Mouse (Mus musculus) liver, postnatal 0 days (tissue): ENCODE results near the gene Serping1. TPM values are rescaled to one million over a fixed set of nuclear protein-coding genes. Genes with fewer than 3 reads are reported as not detected.

Source experiments
- ATAC-seq: fragments of 200-750 bp; cut with Nextera tagmentation; 2 replicates; pipeline ENCODE4 v1.8.0; 2017; ENCODE audit warnings: mild to moderate bottlenecking, moderate library complexity
- DNase-seq: peaks from one replicate; pipeline ENCODE4 v3.0.0-alpha.2; 2016
- H3K27ac ChIP-seq: fragments of 300-500 bp; sonication (generic); 2 replicates; pipeline ENCODE4 v1.5.1; 2014; ENCODE audit warnings: antibody characterized with exemption, moderate library complexity, mild to moderate bottlenecking, low read depth
- H3K27me3 ChIP-seq: fragments of 300-500 bp; sonication (generic); 2 replicates; pipeline ENCODE4 v1.6.1; 2014; ENCODE audit warnings: low read length, control low read depth, mixed read lengths; ENCODE audit not compliant: insufficient read depth
- H3K36me3 ChIP-seq: fragments of 300-500 bp; sonication (generic); replicated peaks from 2 replicates; pipeline ENCODE4 v1.6.1; 2014; ENCODE audit warnings: mild to moderate bottlenecking, control low read depth, low read length, moderate library complexity, mixed read lengths; ENCODE audit not compliant: insufficient read depth
- H3K4me1 ChIP-seq: fragments of 300-500 bp; sonication (generic); 2 replicates; pipeline ENCODE4 v1.6.1; 2014; ENCODE audit warnings: antibody characterized with exemption, mild to moderate bottlenecking, control low read depth; ENCODE audit not compliant: insufficient read depth
- H3K4me2 ChIP-seq: fragments of 300-500 bp; sonication (generic); 2 replicates; pipeline ENCODE4 v1.6.1; 2014; ENCODE audit warnings: low read depth, mild to moderate bottlenecking, low read length, moderate library complexity, mixed read lengths
- H3K4me3 ChIP-seq: fragments of 300-500 bp; sonication (generic); 2 replicates; pipeline ENCODE4 v1.5.1; 2014; ENCODE audit warnings: low read depth, low read length
- H3K9ac ChIP-seq: fragments of 300-500 bp; sonication (generic); replicated peaks from 2 replicates; pipeline ENCODE4 v1.6.1; 2014; ENCODE audit warnings: mild to moderate bottlenecking, moderate library complexity
- H3K9me3 ChIP-seq: fragments of 300-500 bp; sonication (generic); 2 replicates; pipeline ENCODE4 v1.6.1; 2016; ENCODE audit warnings: mild to moderate bottlenecking, control low read depth, low read length, mixed read lengths
- CTCF ChIP-seq: sonication (generic); IDR thresholded peaks from 2 replicates; pipeline ENCODE4 v1.5.1; 2016; ENCODE audit warnings: antibody characterized with exemption, low read depth
- EP300 ChIP-seq: IDR thresholded peaks from 2 replicates; pipeline ENCODE4 v1.6.1; 2016; ENCODE audit warnings: antibody characterized with exemption, low read depth, mild to moderate bottlenecking
- WGBS: fragments of 180-500 bp; shearing (Covaris S2); extraction: QIAGEN DNeasy Blood & Tissue Kit; methylation state at CpG from one replicate; pipeline ENCODE4 v1.1.7; 2014; ENCODE audit not compliant: insufficient replicate concordance; 5-methylcytosine and 5-hydroxymethylcytosine counted together
- polyA plus RNA-seq: library from polyadenylated mRNA; unstranded; fragments of >200 nt; fragmentation: Nextera tagmentation; extraction: Ambion mirVana; gene quantifications from 2 replicates; pipeline ENCODE4 v1.2.1, GENCODE M21; 2015

The Serping1 gene
- polyA plus RNA-seq, 1 experiment from 2014 or later = 344 TPM

GRCm38 (mm10) chr2:84790418-84790817 lies 15.2 kb upstream of the Serping1 start:
- TF ChIP-seq CTCF (no peak), EP300 (no peak)
- Histone ChIP-seq H3K36me3 (no peaks in the 10 kb centered on the region), H3K4me2 (no peak overlapping the region), H3K9me3 (peaks cover 2% of the 10 kb centered on the region; the same call in 1 of the 2 replicates), H3K27ac (no peak overlapping the region), H3K9ac (no peak overlapping the region), H3K27me3 (no peaks in the 10 kb centered on the region), H3K4me1 (peaks cover 7% of the 10 kb centered on the region), H3K4me3 (no peak overlapping the region)
- DNase-seq (no peak), ATAC-seq (no peak)
- whole genome bisulfite sequencing = 67% methylated on average over 9 of the region's 9 CpGs

GRCm38 (mm10) chr2:84788316-84788715 lies 13.1 kb upstream of the Serping1 start:
- Histone ChIP-seq H3K4me2 (no peak overlapping the region), H3K36me3 (no peaks in the 10 kb centered on the region), H3K9ac (no peak overlapping the region), H3K4me3 (no peak overlapping the region), H3K27ac (no peak overlapping the region), H3K27me3 (no peaks in the 10 kb centered on the region), H3K4me1 (peaks cover 2% of the 10 kb centered on the region), H3K9me3 (no peaks in the 10 kb centered on the region)
- no peak; the same call in 1 of the 2 replicates for ATAC-seq
- no peak for DNase-seq
- TF ChIP-seq EP300 (no peak), CTCF (no peak)
- 60% methylated on average over 3 of the region's 3 CpGs for WGBS

GRCm38 (mm10) chr2:84783840-84784566 lies 8.8 kb upstream of the Serping1 start:
- Histone ChIP-seq H3K4me2 (no peak overlapping the region), H3K36me3 (no peaks in the 10 kb centered on the region), H3K9ac (no peak overlapping the region), H3K27ac (no peak overlapping the region), H3K9me3 (no peaks in the 10 kb centered on the region), H3K27me3 (no peaks in the 10 kb centered on the region), H3K4me3 (no peak overlapping the region), H3K4me1 (no peaks in the 10 kb centered on the region; the same call in 1 of the 2 replicates)
- 63% methylated on average over 3 of the region's 3 CpGs for WGBS
- DNase-seq = no peak
- ATAC-seq = 0 out of 2 replicates have a peak, but pooled peaks have one; percentile 47
- TF ChIP-seq CTCF = no peak

GRCm38 (mm10) chr2:84783315-84783714 lies 8.1 kb upstream of the Serping1 start:
- ATAC-seq = no peak
- Histone ChIP-seq H3K27me3 (no peaks in the 10 kb centered on the region), H3K27ac (no peak overlapping the region)

GRCm38 (mm10) chr2:84779210-84779609 lies 4.0 kb upstream of the Serping1 start:
- Histone ChIP-seq H3K9me3 (no peaks in the 10 kb centered on the region), H3K4me3 (no peak overlapping the region), H3K9ac (no peak overlapping the region), H3K27ac (no peak overlapping the region), H3K4me2 (no peak overlapping the region), H3K27me3 (peaks cover 2% of the 10 kb centered on the region; the same call in 1 of the 2 replicates), H3K4me1 (peaks cover 5% of the 10 kb centered on the region), H3K36me3 (no peaks in the 10 kb centered on the region)
- ATAC-seq (no peak), DNase-seq (no peak)
- TF ChIP-seq CTCF (peak; percentile 65), EP300 (no peak)
- WGBS = 32% methylated on average over 6 of the region's 6 CpGs

More at GRCm38 (mm10) chr2:84783315-84783714, 8.1 kb upstream of the Serping1 start:
- TF ChIP-seq CTCF (no peak), EP300 (no peak)
- Histone ChIP-seq H3K9ac (no peak overlapping the region), H3K4me3 (no peak overlapping the region), H3K4me1 (no peaks in the 10 kb centered on the region; the same call in 1 of the 2 replicates), H3K4me2 (no peak overlapping the region), H3K9me3 (no peaks in the 10 kb centered on the region), H3K36me3 (no peaks in the 10 kb centered on the region)
- WGBS = 43% methylated on average over 1 of the region's 1 CpGs
- no peak for DNase-seq

GRCm38 (mm10) chr2:84777706-84778105 lies 2.5 kb upstream of the Serping1 start:
- Histone ChIP-seq H3K36me3 (0 out of 2 replicates have a peak, but pooled peaks cover 4% of the 10 kb centered on the region), H3K27ac (no peak overlapping the region), H3K4me1 (peaks cover 10% of the 10 kb centered on the region), H3K4me3 (no peak overlapping the region), H3K4me2 (no peak overlapping the region), H3K27me3 (peaks cover 2% of the 10 kb centered on the region; the same call in 1 of the 2 replicates), H3K9ac (no peak overlapping the region), H3K9me3 (no peaks in the 10 kb centered on the region)
- ATAC-seq (no peak), DNase-seq (no peak)
- WGBS = 80% methylated on average over 3 of the region's 3 CpGs
- TF ChIP-seq EP300 (no peak), CTCF (no peak)
